Mouse (Mus musculus): ENCODE results near the gene Bcl7a.

- TF ChIP-seq POLR2A (IDR thresholded peaks at IDR 0.05; ENCODE audit: borderline replicate concordance, extremely low read depth, insufficient read depth, insufficient read length, poor library complexity, severe bottlenecking) (no peak), CTCF (IDR thresholded peaks at IDR 0.05; ENCODE audit: borderline replicate concordance, extremely low read depth, insufficient read depth, insufficient read length) (no peak)
Observed at GRCm38 (mm10) chr5:123416149-123416548, 72.5 kb downstream of the Bcl7a start.

Measured in brain, embryonic 14.5 days (tissue).